Mouse (Mus musculus): Measurements from ENCODE around the gene Hsd11b2.
A peak's percentile ranks its signal among the peaks of the same experiment; 100 is the strongest.

Gene Hsd11b2

GRCm38 (mm10) chr8:105528206-105528605 lies 9.7 kb downstream of the Hsd11b2 start:
- DNase-seq: no peak

- DNase-seq: no peak
These were observed 10.7 kb downstream of the Hsd11b2 start for GRCm38 (mm10) chr8:105529271-105529670.

GRCm38 (mm10) chr8:105531774-105532173 lies 13.2 kb downstream of the Hsd11b2 start:
- peak; percentile 68 to 81 for DNase-seq

DNA sequence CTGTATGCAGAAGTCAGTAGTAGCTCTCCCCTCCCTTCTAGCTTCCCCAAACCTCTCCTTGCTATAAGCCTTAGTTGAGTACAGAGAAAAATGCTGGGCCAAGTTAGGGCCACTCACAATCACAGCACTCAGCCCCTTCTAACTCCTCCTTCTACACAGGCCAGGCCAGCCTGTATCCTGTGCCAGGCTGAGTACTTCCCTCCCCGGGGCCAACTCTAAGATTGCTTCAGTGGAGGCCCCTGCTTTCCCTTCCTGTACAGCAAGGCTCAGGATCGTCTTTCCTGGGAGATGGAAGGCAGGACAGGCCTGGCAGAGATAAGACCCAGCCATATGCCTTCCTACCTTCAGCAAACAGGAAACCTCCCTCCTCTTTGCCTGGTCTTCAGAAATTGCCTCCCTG lies 14.9 kb downstream of the Hsd11b2 start:
- DNase-seq: peak; percentile 57 to 83

- DNase-seq: peak; percentile 83 to 87
These were observed 15.4 kb downstream of the Hsd11b2 start for GRCm38 (mm10) chr8:105533892-105534329.

GRCm38 (mm10) chr8:105536546-105536945 lies 18.0 kb downstream of the Hsd11b2 start:
- DNase-seq: no peak

DNA sequence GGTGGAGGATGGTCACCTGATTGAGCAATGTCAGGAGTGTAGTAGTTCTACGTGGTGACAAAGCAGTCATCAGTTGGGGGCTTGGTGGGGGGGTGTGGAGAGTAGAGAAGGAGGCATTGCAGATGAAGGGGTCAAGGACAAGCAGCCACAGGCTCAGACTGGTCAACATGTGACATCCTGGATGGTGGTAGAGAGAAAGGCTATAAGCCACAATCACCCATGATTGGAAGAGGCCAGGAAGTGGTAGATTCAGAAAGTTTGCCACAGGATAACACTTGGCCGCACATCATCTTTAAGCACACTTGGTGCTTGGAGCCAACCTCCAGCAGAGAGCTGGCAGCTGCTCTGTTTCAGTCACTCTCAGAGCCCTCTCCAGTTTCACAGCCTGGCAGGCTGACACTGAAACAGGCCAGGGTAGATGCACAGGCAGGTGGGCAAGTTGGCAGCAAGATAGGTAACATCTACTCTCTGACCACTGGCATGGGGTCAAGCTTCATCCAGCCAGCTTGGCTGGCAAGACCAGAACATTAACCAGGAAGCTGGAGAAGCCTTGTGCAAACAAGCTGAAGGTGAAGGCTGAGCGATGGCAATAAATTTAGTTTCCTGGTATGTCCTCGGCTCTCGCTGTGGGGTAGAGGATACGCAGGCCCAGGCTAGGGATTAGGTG lies 18.6 kb downstream of the Hsd11b2 start:
- no peak for DNase-seq

GRCm38 (mm10) chr8:105538940-105539339 lies 20.4 kb downstream of the Hsd11b2 start:
- DNase-seq: no peak

DNA sequence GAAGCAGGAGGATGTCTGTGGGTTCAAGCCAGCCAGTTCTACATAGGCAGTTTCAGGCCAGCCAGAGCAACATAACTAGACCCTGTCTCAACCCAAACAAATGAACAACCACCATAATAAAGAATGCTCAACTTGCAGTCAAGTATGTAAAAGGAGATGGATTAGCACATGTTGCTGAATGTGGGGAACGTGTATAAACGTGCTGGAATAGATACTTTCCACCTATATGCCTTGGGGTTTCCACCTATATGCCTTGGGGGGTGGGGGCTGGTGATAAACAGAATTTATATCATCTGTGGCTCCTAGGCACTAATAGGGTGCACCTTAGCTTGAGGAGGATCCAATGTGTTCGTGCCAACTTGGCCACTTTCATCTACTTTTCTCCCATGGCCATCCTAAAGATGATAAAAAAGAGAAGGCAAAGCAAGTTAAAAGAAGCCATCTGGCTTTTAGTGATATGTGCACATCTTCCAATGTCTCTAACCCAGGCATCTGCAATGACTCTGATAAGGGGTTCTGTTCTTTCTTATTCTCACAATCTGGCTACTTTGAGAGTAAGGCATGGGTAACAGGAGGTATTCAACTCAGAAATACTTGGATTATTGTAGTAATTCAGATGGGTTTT lies 23.6 kb downstream of the Hsd11b2 start:
- no peak for DNase-seq

GRCm38 (mm10) chr8:105542808-105543207 lies 24.3 kb downstream of the Hsd11b2 start:
- DNase-seq: no peak

DNA sequence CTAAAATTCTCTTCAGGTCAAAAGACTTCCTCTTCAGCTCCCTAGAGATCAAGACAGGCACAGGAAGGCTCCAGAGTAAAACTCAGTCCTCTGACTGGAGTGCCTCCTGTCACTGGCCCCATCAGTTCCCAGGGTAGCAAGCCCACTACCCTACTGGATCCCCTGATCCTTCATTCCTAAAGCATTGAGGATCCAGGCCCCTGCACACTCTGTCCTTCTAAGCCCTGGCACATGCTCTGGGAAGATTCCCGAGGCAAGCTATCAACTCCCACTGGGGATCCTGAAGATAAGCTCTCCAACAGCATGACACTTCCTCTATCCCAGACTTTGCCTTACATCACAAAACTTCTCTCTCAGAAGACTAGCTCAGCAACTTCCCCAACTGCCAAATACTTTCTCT lies 25.1 kb downstream of the Hsd11b2 start:
- DNase-seq: no peak

DNA sequence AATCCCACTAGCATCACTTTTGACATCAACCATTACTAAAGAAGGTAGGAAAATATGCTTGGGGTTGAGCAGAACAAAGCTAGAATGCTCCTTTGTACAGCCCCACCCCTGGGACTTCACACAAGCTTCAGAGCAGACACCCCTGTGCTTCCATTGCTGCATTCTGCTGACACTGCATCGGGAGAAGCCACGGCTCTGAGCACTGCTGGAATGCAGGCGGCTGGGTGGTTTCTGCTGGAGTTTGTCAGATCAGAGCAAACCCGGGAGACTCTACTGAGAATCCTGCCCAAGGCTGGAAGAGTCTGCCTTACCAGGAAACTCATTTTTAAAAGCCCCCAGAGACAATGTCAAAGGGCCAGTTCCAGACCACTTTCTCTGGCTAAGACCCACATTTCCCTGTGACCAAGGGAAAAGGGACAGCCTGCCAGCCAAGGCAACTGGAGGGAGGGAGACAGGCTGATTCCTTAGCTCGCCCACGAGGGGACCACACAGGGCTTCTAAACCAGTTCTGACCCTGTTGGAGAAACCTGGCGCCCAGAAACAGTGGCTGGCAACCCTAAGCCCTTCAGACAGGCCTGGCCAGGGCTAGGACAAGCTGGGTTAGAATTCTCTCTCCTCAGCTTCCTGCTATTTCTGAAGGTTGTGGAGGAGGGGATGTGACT lies 26.1 kb downstream of the Hsd11b2 start:
- peak in 1 of 2 experiments; percentile 69 for DNase-seq

- peak in 1 of 2 experiments; percentile 32 for DNase-seq
These were observed 26.7 kb downstream of the Hsd11b2 start for GRCm38 (mm10) chr8:105545249-105545648.

GRCm38 (mm10) chr8:105546384-105547350 lies 28.1 kb downstream of the Hsd11b2 start:
- peak; percentile 52 to 76 for DNase-seq

DNA sequence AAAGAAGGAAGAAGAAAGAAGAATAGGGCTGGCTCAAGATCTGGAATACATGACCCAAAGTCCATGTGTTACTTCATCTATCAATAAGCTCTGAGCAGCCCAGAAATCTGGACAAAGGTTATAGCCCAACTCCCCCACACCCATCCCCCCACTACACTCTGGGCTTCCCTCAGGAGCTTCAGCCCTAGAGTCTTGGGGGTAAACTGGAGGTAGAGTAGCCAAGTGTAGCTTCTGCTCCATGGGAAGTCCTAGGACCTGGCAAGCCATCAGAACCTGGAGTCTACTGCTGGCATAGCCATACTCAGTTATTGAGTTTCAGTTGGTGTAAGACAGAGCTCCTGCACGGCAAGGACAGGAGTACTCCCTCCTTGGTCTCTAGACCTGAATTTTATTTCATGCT lies 31.0 kb downstream of the Hsd11b2 start:
- DNase-seq: no peak

DNA sequence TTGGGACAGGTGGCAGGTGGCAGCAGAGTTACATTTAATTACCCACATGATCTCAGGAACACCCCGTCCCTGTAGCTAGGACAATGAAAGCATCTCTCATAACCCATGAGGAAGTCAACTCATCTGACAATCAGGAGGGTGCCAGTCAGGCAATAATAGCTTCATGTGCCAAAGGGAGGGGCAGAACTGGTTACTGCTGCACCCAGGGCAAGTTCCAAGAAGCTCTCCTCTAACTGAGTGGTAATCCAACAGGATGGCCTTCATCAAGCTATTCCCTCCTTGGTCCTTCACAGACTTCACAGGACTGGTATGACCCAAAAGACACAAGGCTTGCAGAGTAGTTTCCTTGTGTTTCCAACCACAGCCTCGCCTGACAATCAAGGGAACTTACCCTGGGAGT lies 31.5 kb downstream of the Hsd11b2 start:
- no peak for DNase-seq

DNA sequence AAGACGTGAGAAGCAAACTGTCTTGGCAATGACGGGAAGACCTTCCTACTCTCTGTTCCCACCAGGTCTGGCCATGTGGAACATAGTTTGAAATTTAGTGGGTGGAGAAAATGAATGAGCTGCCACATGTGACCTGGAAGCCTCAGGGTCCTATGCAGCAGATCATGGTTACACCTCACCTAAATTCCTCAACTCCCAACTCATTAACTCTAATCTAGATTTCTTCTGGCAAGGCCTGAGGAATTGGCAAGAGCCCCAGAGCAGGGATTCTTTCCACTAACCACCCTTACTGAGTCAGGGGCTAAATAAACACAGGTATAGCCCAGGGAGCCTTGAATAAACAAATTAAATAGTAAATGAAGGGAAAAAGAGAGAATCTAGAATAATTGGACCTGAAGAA lies 33.5 kb downstream of the Hsd11b2 start:
- DNase-seq: no peak

- DNase-seq: no peak
These were observed 34.3 kb downstream of the Hsd11b2 start for GRCm38 (mm10) chr8:105552824-105553223.

GRCm38 (mm10) chr8:105554087-105554486 lies 35.5 kb downstream of the Hsd11b2 start:
- DNase-seq: peak; percentile 40 to 78

DNA sequence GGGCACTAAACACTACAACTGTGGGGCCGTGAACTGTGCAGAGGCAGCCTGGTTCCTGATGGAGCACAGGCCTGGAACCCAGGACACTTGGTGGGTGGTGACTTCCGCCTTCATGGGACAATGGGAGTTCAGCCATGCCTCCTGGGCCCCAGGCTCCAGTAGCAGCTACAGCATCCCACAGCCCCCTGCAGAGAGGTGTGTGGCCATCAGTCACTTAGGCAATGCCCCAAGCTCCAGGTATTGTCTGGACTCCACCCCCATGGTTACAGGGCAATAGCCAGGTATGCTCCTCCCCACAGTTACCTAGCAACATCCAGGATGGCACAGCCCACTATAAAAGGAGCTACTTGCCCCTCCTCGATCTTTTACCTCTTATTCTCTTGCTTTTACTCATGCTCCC lies 36.7 kb downstream of the Hsd11b2 start:
- no peak for DNase-seq

DNA sequence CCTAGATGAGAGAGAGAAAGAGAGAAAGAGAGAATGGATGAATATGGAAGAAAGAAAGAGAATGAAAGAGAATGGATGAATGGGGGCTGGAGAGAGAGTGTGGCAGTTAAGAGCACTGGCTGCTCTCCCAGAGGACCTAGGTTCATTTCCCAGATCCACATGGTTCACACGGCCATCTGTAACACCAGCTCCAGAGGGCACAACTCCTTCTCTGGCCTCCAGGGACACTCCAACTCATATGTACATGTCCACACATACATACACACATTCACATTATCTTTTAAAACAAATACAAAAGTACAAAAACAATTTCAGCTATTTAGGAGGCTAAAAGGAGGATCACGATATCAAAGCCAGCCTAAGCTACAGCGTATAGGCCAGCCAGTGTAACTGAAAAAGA lies 44.3 kb downstream of the Hsd11b2 start:
- DNase-seq: no peak

DNA sequence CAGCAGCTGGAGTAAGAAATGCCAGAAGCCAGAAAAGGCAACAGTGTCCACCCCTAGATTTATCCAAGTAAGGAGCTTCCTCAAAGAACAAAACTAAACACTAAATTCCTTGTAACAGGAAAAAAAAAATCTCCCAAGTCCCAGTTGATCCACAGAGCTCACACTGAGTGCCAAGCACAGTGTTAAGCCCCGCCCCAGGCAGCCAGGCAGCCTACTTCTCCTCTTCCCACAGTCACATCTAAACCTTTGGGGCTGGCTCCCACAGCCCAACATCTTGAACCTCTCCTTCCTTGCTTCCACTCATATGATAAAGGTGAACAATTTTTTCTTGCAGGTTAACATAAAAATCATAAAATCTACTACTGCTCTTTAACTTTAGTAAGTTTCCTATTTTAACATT lies 45.3 kb downstream of the Hsd11b2 start:
- DNase-seq: peak in 1 of 2 experiments; percentile 32
